Mouse (Mus musculus) T-cell, adult 2 months (primary cell): ENCODE data around the gene Olfr1033.
"Not testable (repeated sequence)": the region's sequence is repeated elsewhere in the genome, so short reads cannot be mapped to it uniquely, and the experiment has no call there.

Experiments used
- DNase-seq: peaks from one replicate; pipeline ENCODE4 v3.0.0; 2022; ENCODE audit warnings: low spot score

Gene Olfr1033

GRCm38 (mm10) chr2:86020406-86020805, at the start of gene Olfr1033:
Gene Olfr1033, plus strand, starts transcription at chr2:86020633.
- not testable (repeated sequence) for DNase-seq

GRCm38 (mm10) chr2:85973595-85973994, 46.8 kb upstream of the Olfr1033 start, which contains the start of gene Olfr1029:
Gene Olfr1029, plus strand, starts transcription at chr2:85973895.
- no peak for DNase-seq

- no peak for DNase-seq
These were observed 41.5 kb upstream of the Olfr1033 start, which contains the start of gene Olfr1030 for GRCm38 (mm10) chr2:85978976-85979375. Gene Olfr1030, plus strand, starts transcription at chr2:85979276.

GRCm38 (mm10) chr2:85990004-85990403, 30.4 kb upstream of the Olfr1033 start, which contains the start of gene Olfr1031:
Gene Olfr1031, plus strand, starts transcription at chr2:85990304.
- DNase-seq, result no peak

GRCm38 (mm10) chr2:86005240-86005639, 15.2 kb upstream of the Olfr1033 start, which contains the start of gene Olfr1032:
Gene Olfr1032, plus strand, starts transcription at chr2:86005540.
- DNase-seq, result no peak

- DNase-seq, result not testable (repeated sequence)
These were observed 1.1 kb downstream of the Olfr1033 start for GRCm38 (mm10) chr2:86021518-86021917.

- no peak for DNase-seq
These were observed 25.1 kb downstream of the Olfr1033 start, which contains the start of gene Olfr1034 for GRCm38 (mm10) chr2:86045561-86045960. Gene Olfr1034, plus strand, starts transcription at chr2:86045861.

GRCm38 (mm10) chr2:86050777-86051176, 30.3 kb downstream of the Olfr1033 start:
- DNase-seq, result not testable (repeated sequence)

GRCm38 (mm10) chr2:86063766-86064165, 43.3 kb downstream of the Olfr1033 start:
- not testable (repeated sequence) for DNase-seq

GRCm38 (mm10) chr2:86070189-86070588, 49.8 kb downstream of the Olfr1033 start:
- DNase-seq, result no peak

- DNase-seq, result not testable (repeated sequence)
These were observed 53.3 kb downstream of the Olfr1033 start, which contains the start of gene Olfr1036 for GRCm38 (mm10) chr2:86073692-86074091. Gene Olfr1036, plus strand, starts transcription at chr2:86073992.

GRCm38 (mm10) chr2:86080478-86080877, 60.0 kb downstream of the Olfr1033 start:
- not testable (repeated sequence) for DNase-seq

GRCm38 (mm10) chr2:86087285-86087684, 66.9 kb downstream of the Olfr1033 start, which contains the start of gene Olfr1037:
Gene Olfr1037, minus strand, starts transcription at chr2:86087385.
- DNase-seq, result no peak
